Mouse (Mus musculus): Measurements from ENCODE around the gene Dock9. TPM values are rescaled to one million over a fixed set of nuclear protein-coding genes. Genes with fewer than 3 reads are reported as not detected.
A peak's percentile ranks its signal among the peaks of the same experiment; 100 is the strongest.

Gene Dock9
- total RNA-seq (2014; rRNA removed; ENCODE audit: low replicate concordance) (20.5 and 25.4 TPM in 2 replicates), polyA plus RNA-seq (2015; fragmentation: Nextera tagmentation; extraction: Ambion mirVana) (3.8 and 4.1 TPM in 2 replicates)

DNA sequence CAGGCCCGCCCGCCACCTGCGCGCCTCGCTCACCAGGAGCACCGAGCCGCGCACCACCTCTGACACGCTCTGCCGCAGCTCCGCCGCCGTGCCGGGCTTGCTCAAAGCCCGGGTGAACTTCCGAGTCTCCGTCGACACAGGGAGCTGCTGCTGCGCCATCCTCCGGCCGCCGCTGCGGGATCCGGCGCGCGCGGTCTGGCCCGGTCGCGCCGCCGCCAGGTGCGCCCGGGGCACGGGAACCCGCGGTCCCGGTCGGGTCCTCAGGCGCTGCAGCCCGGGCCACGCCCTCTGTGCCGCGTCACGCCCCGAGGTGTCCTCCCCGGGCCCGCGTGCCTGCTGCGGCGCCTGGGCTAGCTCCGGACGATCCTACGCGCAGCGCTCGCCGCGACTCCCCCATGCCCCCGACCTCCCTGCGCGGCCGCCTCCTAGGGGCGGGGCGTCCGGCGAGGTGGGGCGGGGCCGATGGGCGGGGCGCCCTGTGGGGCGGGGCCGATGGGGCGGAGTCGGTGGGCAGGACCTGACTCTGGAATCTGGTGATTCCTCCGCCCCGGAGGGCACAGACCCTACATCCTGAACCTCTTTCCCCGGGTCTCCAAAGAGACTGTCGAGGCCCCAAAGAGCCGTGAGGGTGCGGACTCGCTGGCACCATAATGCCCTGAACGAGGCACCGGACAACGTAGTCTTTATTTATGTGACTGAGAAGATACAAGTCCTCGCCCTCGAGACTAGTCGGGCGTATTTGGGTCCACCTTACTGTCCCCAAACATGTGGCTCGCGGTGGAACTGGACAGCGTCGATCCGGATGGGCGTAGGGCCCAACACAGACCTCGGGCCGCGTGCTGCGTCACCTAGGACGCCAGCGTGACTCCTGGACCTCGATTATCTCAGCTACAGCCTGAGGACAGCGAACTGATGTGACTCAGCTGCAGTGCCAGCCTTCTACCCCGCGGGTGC lies at the start of gene Dock9:
Gene Dock9 (minus strand): TSS at position 381 of the 954 bp plus-strand sequence.
- ATAC-seq (ENCODE audit: insufficient read depth, low read depth) (peak; percentile 87), DNase-seq (ENCODE audit: low spot score) (peak; percentile 49)
- Histone ChIP-seq H3K27ac (ENCODE audit: low read depth) (peak within 1 kb of the TSS; percentile 86), H3K36me3 (replicated peaks; ENCODE audit: control insufficient read depth, insufficient read depth, low read length) (no peaks in the 10 kb centered on the region), H3K9ac (replicated peaks; ENCODE audit: low read depth, low read length) (peak within 1 kb of the TSS; percentile 54), H3K4me1 (ENCODE audit: control insufficient read depth, insufficient read depth) (0 out of 2 replicates have a peak, but pooled peaks cover 4% of the 10 kb centered on the region), H3K4me2 (ENCODE audit: low read depth, low read length) (peak within 1 kb of the TSS; percentile 84), H3K9me3 (replicated peaks; ENCODE audit: control insufficient read depth, low read length) (no peaks in the 10 kb centered on the region), H3K4me3 (ENCODE audit: low read depth, low read length) (peak within 1 kb of the TSS; percentile 63), H3K27me3 (ENCODE audit: control insufficient read depth, insufficient read depth, low read length) (peaks cover 8% of the 10 kb centered on the region; the same call in 1 of the 2 replicates)
- WGBS = under 1% methylated on average over 79 of the region's 106 CpGs
- no peak for TF ChIP-seq CTCF (IDR thresholded peaks at IDR 0.05; ENCODE audit: low read depth)
- no peak for TF ChIP-seq EP300 (IDR thresholded peaks at IDR 0.05; ENCODE audit: low read depth)

DNA sequence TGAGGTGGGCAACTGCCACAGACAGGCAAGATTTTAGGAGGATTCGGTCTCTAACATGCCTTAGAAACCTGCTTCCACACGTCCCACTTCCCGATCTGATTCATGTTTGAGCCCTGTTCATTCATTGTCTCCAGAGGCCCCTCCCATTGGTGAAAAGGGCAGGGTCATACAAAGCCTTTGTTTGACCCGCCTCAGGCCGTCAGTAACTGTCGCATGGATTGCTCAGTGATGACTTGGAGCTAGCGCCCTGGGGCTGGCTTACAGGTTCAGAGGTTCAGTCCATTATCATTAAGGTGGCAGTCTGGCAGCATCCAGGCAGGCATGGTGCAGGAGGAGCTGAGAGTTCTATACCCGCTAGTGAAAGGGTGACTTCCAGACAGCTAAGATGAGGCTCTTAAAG lies 46.8 kb upstream of the Dock9 start:
- no peak overlapping the region for H3K9ac ChIP-seq (replicated peaks; ENCODE audit: low read depth, low read length)
- H3K27ac ChIP-seq (ENCODE audit: low read depth) = no peak overlapping the region
- no peaks in the 10 kb centered on the region for H3K9me3 ChIP-seq (replicated peaks; ENCODE audit: control insufficient read depth, low read length)
- H3K4me1 ChIP-seq (ENCODE audit: control insufficient read depth, insufficient read depth) = no peaks in the 10 kb centered on the region
- no peaks in the 10 kb centered on the region for H3K36me3 ChIP-seq (replicated peaks; ENCODE audit: control insufficient read depth, insufficient read depth, low read length)
- ATAC-seq (ENCODE audit: insufficient read depth, low read depth) (no peak), DNase-seq (ENCODE audit: low spot score) (no peak)
- WGBS = 71% methylated on average over 8 of the region's 8 CpGs
- H3K4me3 ChIP-seq (ENCODE audit: low read depth, low read length) = no peak overlapping the region
- H3K27me3 ChIP-seq (ENCODE audit: control insufficient read depth, insufficient read depth, low read length) = no peaks in the 10 kb centered on the region
- TF ChIP-seq EP300 (IDR thresholded peaks at IDR 0.05; ENCODE audit: low read depth) = no peak
- H3K4me2 ChIP-seq (ENCODE audit: low read depth, low read length) = no peak overlapping the region

- H3K4me3 ChIP-seq (ENCODE audit: low read depth, low read length) = no peak overlapping the region
- no peaks in the 10 kb centered on the region for H3K36me3 ChIP-seq (replicated peaks; ENCODE audit: control insufficient read depth, insufficient read depth, low read length)
- ATAC-seq (ENCODE audit: insufficient read depth, low read depth) (no peak), DNase-seq (ENCODE audit: low spot score) (no peak)
- H3K27me3 ChIP-seq (ENCODE audit: control insufficient read depth, insufficient read depth, low read length) = no peaks in the 10 kb centered on the region
- no peak overlapping the region for H3K9ac ChIP-seq (replicated peaks; ENCODE audit: low read depth, low read length)
- peaks cover 10% of the 10 kb centered on the region; the same call in 1 of the 2 replicates for H3K9me3 ChIP-seq (replicated peaks; ENCODE audit: control insufficient read depth, low read length)
- H3K4me2 ChIP-seq (ENCODE audit: low read depth, low read length) = no peak overlapping the region
- H3K27ac ChIP-seq (ENCODE audit: low read depth) = no peak overlapping the region
- H3K4me1 ChIP-seq (ENCODE audit: control insufficient read depth, insufficient read depth) = no peaks in the 10 kb centered on the region
- whole genome bisulfite sequencing = 80% methylated on average over 8 of the region's 8 CpGs
- TF ChIP-seq CTCF (IDR thresholded peaks at IDR 0.05; ENCODE audit: low read depth) (no peak), EP300 (IDR thresholded peaks at IDR 0.05; ENCODE audit: low read depth) (no peak)
Observed at GRCm38 (mm10) chr14:121840217-121840616, 42.6 kb upstream of the Dock9 start.

- Histone ChIP-seq H3K27ac (ENCODE audit: low read depth) (no peak overlapping the region), H3K4me2 (ENCODE audit: low read depth, low read length) (no peak overlapping the region), H3K27me3 (ENCODE audit: control insufficient read depth, insufficient read depth, low read length) (no peaks in the 10 kb centered on the region), H3K9me3 (replicated peaks; ENCODE audit: control insufficient read depth, low read length) (peaks cover 14% of the 10 kb centered on the region; the same call in 1 of the 2 replicates), H3K36me3 (replicated peaks; ENCODE audit: control insufficient read depth, insufficient read depth, low read length) (no peaks in the 10 kb centered on the region), H3K4me3 (ENCODE audit: low read depth, low read length) (no peak overlapping the region), H3K4me1 (ENCODE audit: control insufficient read depth, insufficient read depth) (no peaks in the 10 kb centered on the region), H3K9ac (replicated peaks; ENCODE audit: low read depth, low read length) (no peak overlapping the region)
- 78% methylated on average over 4 of the region's 4 CpGs for WGBS
- DNase-seq (ENCODE audit: low spot score) (no peak), ATAC-seq (ENCODE audit: insufficient read depth, low read depth) (no peak)
- TF ChIP-seq EP300 (IDR thresholded peaks at IDR 0.05; ENCODE audit: low read depth) (no peak), CTCF (IDR thresholded peaks at IDR 0.05; ENCODE audit: low read depth) (no peak)
Observed at GRCm38 (mm10) chr14:121838161-121838560, 40.5 kb upstream of the Dock9 start.

- 73% methylated on average over 2 of the region's 2 CpGs for WGBS
- no peak for ATAC-seq (ENCODE audit: insufficient read depth, low read depth)
- no peak overlapping the region for H3K27ac ChIP-seq (ENCODE audit: low read depth)
Observed at GRCm38 (mm10) chr14:121833001-121833520, 35.4 kb upstream of the Dock9 start.

More at GRCm38 (mm10) chr14:121833001-121833520, 35.4 kb upstream of the Dock9 start:
- no peak for TF ChIP-seq CTCF (IDR thresholded peaks at IDR 0.05; ENCODE audit: low read depth)
- Histone ChIP-seq H3K27me3 (ENCODE audit: control insufficient read depth, insufficient read depth, low read length) (no peaks in the 10 kb centered on the region), H3K9ac (replicated peaks; ENCODE audit: low read depth, low read length) (no peak overlapping the region), H3K4me2 (ENCODE audit: low read depth, low read length) (no peak overlapping the region), H3K4me3 (ENCODE audit: low read depth, low read length) (no peak overlapping the region), H3K4me1 (ENCODE audit: control insufficient read depth, insufficient read depth) (no peaks in the 10 kb centered on the region), H3K36me3 (replicated peaks; ENCODE audit: control insufficient read depth, insufficient read depth, low read length) (no peaks in the 10 kb centered on the region), H3K9me3 (replicated peaks; ENCODE audit: control insufficient read depth, low read length) (peaks cover 7% of the 10 kb centered on the region; the same call in 1 of the 2 replicates)
- no peak for DNase-seq (ENCODE audit: low spot score)

Data from heart, postnatal 0 days (tissue).